Mouse (Mus musculus): ENCODE data around the gene Tenm3. TPM values are rescaled to one million over a fixed set of nuclear protein-coding genes. Genes with fewer than 3 reads are reported as not detected.

Tenm3 gene
- polyA plus RNA-seq, 1 experiment from 2014 or later = 43.7 TPM

DNA sequence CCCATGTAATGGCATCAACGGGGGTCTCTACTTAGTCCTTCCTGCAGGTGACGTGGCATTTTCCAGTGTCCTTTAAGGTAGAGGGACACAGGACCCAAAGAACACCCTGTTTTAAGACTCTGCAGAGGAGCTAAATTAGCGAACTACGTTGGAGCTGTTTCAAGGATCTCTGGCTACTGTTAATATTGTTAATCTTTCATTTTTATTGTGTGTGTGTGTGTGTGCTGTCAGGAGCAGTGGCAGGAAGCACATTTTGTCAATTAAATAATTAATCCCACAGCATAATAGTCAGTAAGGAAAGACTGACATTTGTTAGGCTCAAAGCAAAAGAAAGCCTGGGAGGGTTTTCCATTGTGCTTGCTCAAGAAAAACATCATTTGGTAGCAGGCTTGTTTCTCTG is 172.4 kb downstream of the Tenm3 start:
- H3K27me3 ChIP-seq (ENCODE audit: control insufficient read depth, insufficient read depth, low read length) = no peaks in the 10 kb centered on the region
- WGBS = 77% methylated on average over 4 of the region's 4 CpGs
- no peak overlapping the region for H3K27ac ChIP-seq
- ATAC-seq (ENCODE audit: low FRiP score) = no peak
- no peak for DNase-seq (ENCODE audit: low spot score)
- H3K4me2 ChIP-seq (replicated peaks) = no peak overlapping the region
- no peaks in the 10 kb centered on the region for H3K4me1 ChIP-seq (replicated peaks; ENCODE audit: control insufficient read depth, insufficient read depth, low read length)
- no peaks in the 10 kb centered on the region for H3K9me3 ChIP-seq (ENCODE audit: control insufficient read depth, low read length)
- no peak overlapping the region for H3K4me3 ChIP-seq (replicated peaks; ENCODE audit: low read length)
- H3K9ac ChIP-seq = no peak overlapping the region
- H3K36me3 ChIP-seq (replicated peaks; ENCODE audit: control insufficient read depth, insufficient read depth) = no peaks in the 10 kb centered on the region

- Histone ChIP-seq H3K27ac (no peak overlapping the region), H3K4me3 (replicated peaks; ENCODE audit: low read length) (no peak overlapping the region), H3K36me3 (replicated peaks; ENCODE audit: control insufficient read depth, insufficient read depth) (no peaks in the 10 kb centered on the region), H3K9me3 (ENCODE audit: control insufficient read depth, low read length) (no peaks in the 10 kb centered on the region), H3K9ac (no peak overlapping the region), H3K27me3 (ENCODE audit: control insufficient read depth, insufficient read depth, low read length) (no peaks in the 10 kb centered on the region), H3K4me2 (replicated peaks) (no peak overlapping the region), H3K4me1 (replicated peaks; ENCODE audit: control insufficient read depth, insufficient read depth, low read length) (no peaks in the 10 kb centered on the region)
- ATAC-seq (ENCODE audit: low FRiP score) (no peak), DNase-seq (ENCODE audit: low spot score) (no peak)
- 70% methylated on average over 3 of the region's 3 CpGs for WGBS
These were observed 172.9 kb downstream of the Tenm3 start for GRCm38 (mm10) chr8:48670895-48671294.

GRCm38 (mm10) chr8:48670387-48670786 is 173.4 kb downstream of the Tenm3 start:
- H3K9ac ChIP-seq = no peak overlapping the region
- WGBS = 78% methylated on average over 1 of the region's 1 CpGs
- ATAC-seq (ENCODE audit: low FRiP score) = no peak

DNA sequence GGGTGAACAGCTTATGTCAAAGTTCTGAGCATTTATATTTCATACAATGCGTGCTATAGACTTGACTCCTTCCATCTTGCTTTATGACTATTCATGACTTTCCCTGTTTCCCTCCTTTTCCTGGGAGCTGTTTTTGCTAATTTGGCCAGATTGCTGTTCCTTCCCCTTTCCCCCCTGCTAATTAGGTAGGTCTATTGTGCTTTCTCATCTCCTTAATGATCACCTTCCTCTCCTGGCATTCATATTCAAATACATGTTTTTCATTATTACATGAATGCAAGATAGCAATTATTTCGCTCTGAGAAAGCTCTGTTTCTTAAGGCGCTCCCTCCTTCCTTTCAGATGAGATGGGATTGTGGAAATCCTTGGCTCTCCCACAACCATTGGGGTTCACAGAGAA is 178.6 kb downstream of the Tenm3 start:
- Histone ChIP-seq H3K4me1 (replicated peaks; ENCODE audit: control insufficient read depth, insufficient read depth, low read length) (no peaks in the 10 kb centered on the region), H3K9ac (no peak overlapping the region), H3K4me2 (replicated peaks) (no peak overlapping the region), H3K4me3 (replicated peaks; ENCODE audit: low read length) (no peak overlapping the region), H3K27ac (no peak overlapping the region), H3K36me3 (replicated peaks; ENCODE audit: control insufficient read depth, insufficient read depth) (no peaks in the 10 kb centered on the region), H3K9me3 (ENCODE audit: control insufficient read depth, low read length) (no peaks in the 10 kb centered on the region), H3K27me3 (ENCODE audit: control insufficient read depth, insufficient read depth, low read length) (no peaks in the 10 kb centered on the region)
- DNase-seq (ENCODE audit: low spot score) = no peak
- WGBS = 86% methylated on average over 3 of the region's 3 CpGs
- ATAC-seq (ENCODE audit: low FRiP score) = no peak

More at GRCm38 (mm10) chr8:48670387-48670786, 173.4 kb downstream of the Tenm3 start:
- Histone ChIP-seq H3K4me1 (replicated peaks; ENCODE audit: control insufficient read depth, insufficient read depth, low read length) (no peaks in the 10 kb centered on the region), H3K36me3 (replicated peaks; ENCODE audit: control insufficient read depth, insufficient read depth) (no peaks in the 10 kb centered on the region), H3K4me2 (replicated peaks) (no peak overlapping the region), H3K27me3 (ENCODE audit: control insufficient read depth, insufficient read depth, low read length) (no peaks in the 10 kb centered on the region), H3K27ac (no peak overlapping the region), H3K9me3 (ENCODE audit: control insufficient read depth, low read length) (no peaks in the 10 kb centered on the region), H3K4me3 (replicated peaks; ENCODE audit: low read length) (no peak overlapping the region)
- DNase-seq (ENCODE audit: low spot score) = no peak

DNA sequence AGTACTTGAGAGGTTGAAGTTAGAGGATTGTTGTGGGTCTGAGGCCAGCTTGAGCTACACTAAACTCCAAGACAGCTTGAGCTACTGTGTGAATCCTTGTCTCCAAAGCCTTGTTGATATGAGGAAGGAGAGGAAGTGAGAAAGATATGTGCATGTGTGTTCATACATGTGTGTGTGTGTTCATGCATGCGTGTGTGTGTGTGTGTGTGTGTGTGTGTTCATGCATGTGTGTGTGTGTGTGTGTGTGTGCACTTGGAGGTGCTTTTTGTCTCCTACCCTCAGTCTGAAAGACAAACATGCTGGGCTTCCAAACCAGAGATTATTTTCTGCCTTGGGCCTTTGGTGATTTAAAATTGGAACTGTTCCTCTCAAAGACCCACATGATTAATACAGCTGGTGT is 184.5 kb downstream of the Tenm3 start:
- Histone ChIP-seq H3K36me3 (replicated peaks; ENCODE audit: control insufficient read depth, insufficient read depth) (no peaks in the 10 kb centered on the region), H3K27ac (no peak overlapping the region), H3K9ac (no peak overlapping the region), H3K27me3 (ENCODE audit: control insufficient read depth, insufficient read depth, low read length) (no peaks in the 10 kb centered on the region), H3K4me1 (replicated peaks; ENCODE audit: control insufficient read depth, insufficient read depth, low read length) (no peaks in the 10 kb centered on the region), H3K4me3 (replicated peaks; ENCODE audit: low read length) (no peak overlapping the region), H3K4me2 (replicated peaks) (no peak overlapping the region), H3K9me3 (ENCODE audit: control insufficient read depth, low read length) (no peaks in the 10 kb centered on the region)
- DNase-seq (ENCODE audit: low spot score) = no peak
- no peak for ATAC-seq (ENCODE audit: low FRiP score)
- WGBS = 95% methylated on average over 1 of the region's 1 CpGs

DNA sequence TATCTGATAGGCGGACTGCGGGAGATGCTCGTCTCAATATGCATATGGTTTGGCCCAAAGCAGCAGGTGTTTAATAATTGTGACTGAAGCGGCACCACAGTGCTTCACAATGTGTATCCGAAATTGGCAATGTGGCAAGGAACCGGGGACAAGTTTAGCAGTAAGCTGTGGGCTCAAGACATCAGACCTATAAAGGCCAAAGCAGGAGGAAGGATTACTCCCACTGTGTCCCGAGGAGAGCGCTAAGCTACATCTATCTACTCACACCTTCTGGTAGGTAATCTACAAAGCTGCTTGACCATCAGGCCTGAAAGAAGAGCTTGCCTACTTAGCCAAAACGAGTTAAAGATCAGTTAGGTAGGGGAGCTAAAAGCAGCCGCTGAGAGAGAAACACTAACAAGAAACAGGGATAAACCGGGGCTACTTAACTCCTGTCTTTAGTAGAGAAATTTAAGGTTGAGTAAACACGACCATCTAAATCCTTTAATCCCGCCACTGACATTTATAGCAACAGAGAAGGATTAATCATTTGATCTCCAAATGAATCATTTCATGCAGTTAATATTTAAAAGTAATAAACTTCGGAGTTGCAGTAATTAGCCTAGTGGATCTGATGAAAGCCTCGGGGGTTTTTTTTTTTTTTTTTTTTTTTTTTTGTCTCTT is 188.2 kb downstream of the Tenm3 start:
- Histone ChIP-seq H3K4me2 (replicated peaks) (no peak overlapping the region), H3K27ac (no peak overlapping the region), H3K4me1 (replicated peaks; ENCODE audit: control insufficient read depth, insufficient read depth, low read length) (no peaks in the 10 kb centered on the region), H3K9ac (no peak overlapping the region), H3K36me3 (replicated peaks; ENCODE audit: control insufficient read depth, insufficient read depth) (no peaks in the 10 kb centered on the region), H3K27me3 (ENCODE audit: control insufficient read depth, insufficient read depth, low read length) (no peaks in the 10 kb centered on the region), H3K4me3 (replicated peaks; ENCODE audit: low read length) (no peak overlapping the region), H3K9me3 (ENCODE audit: control insufficient read depth, low read length) (no peaks in the 10 kb centered on the region)
- no peak for DNase-seq (ENCODE audit: low spot score)
- 73% methylated on average over 15 of the region's 15 CpGs for WGBS
- ATAC-seq (ENCODE audit: low FRiP score) = no peak

- 91% methylated on average over 7 of the region's 7 CpGs for WGBS
- H3K4me3 ChIP-seq (replicated peaks; ENCODE audit: low read length) = no peak overlapping the region
- H3K36me3 ChIP-seq (replicated peaks; ENCODE audit: control insufficient read depth, insufficient read depth) = no peaks in the 10 kb centered on the region
- no peak overlapping the region for H3K4me2 ChIP-seq (replicated peaks)
- DNase-seq (ENCODE audit: low spot score) (no peak), ATAC-seq (ENCODE audit: low FRiP score) (no peak)
- H3K9me3 ChIP-seq (ENCODE audit: control insufficient read depth, low read length) = no peaks in the 10 kb centered on the region
- no peak overlapping the region for H3K27ac ChIP-seq
- no peak overlapping the region for H3K9ac ChIP-seq
- H3K27me3 ChIP-seq (ENCODE audit: control insufficient read depth, insufficient read depth, low read length) = no peaks in the 10 kb centered on the region
- H3K4me1 ChIP-seq (replicated peaks; ENCODE audit: control insufficient read depth, insufficient read depth, low read length) = no peaks in the 10 kb centered on the region
These were observed 193.9 kb downstream of the Tenm3 start for GRCm38 (mm10) chr8:48649845-48650244.

DNA sequence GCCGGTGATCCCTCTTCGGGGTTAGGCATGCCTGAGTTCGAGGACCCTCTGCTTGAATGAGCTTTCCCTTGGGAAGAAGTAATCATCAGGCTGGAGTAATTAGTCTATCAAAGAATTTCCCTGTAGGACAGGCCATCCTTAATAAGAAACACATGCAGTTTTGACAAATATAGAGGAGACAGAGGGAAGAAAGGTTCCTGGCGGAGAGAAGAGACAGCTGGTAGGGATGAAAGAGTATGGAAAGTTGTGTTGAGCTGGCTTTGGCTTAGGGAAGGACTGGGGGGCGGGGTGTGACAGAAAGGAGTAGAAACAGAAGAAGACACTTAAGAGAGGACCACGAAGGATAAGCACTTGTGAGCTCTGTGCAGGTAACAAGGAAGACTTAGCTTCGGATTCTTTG is 194.3 kb downstream of the Tenm3 start:
- Histone ChIP-seq H3K4me2 (replicated peaks) (no peak overlapping the region), H3K9ac (no peak overlapping the region), H3K27me3 (ENCODE audit: control insufficient read depth, insufficient read depth, low read length) (no peaks in the 10 kb centered on the region), H3K36me3 (replicated peaks; ENCODE audit: control insufficient read depth, insufficient read depth) (no peaks in the 10 kb centered on the region), H3K4me1 (replicated peaks; ENCODE audit: control insufficient read depth, insufficient read depth, low read length) (no peaks in the 10 kb centered on the region), H3K27ac (no peak overlapping the region), H3K4me3 (replicated peaks; ENCODE audit: low read length) (no peak overlapping the region), H3K9me3 (ENCODE audit: control insufficient read depth, low read length) (no peaks in the 10 kb centered on the region)
- no peak for ATAC-seq (ENCODE audit: low FRiP score)
- 80% methylated on average over 7 of the region's 7 CpGs for WGBS
- DNase-seq (ENCODE audit: low spot score) = no peak

GRCm38 (mm10) chr8:48646110-48646509 is 197.6 kb downstream of the Tenm3 start:
- H3K4me3 ChIP-seq (replicated peaks; ENCODE audit: low read length) = no peak overlapping the region
- H3K4me2 ChIP-seq (replicated peaks) = no peak overlapping the region
- ATAC-seq (ENCODE audit: low FRiP score) (no peak), DNase-seq (ENCODE audit: low spot score) (no peak)
- no peaks in the 10 kb centered on the region for H3K9me3 ChIP-seq (ENCODE audit: control insufficient read depth, low read length)
- H3K4me1 ChIP-seq (replicated peaks; ENCODE audit: control insufficient read depth, insufficient read depth, low read length) = no peaks in the 10 kb centered on the region
- no peaks in the 10 kb centered on the region for H3K27me3 ChIP-seq (ENCODE audit: control insufficient read depth, insufficient read depth, low read length)
- no peak overlapping the region for H3K27ac ChIP-seq
- no peak overlapping the region for H3K9ac ChIP-seq
- WGBS = 79% methylated on average over 18 of the region's 18 CpGs
- no peaks in the 10 kb centered on the region for H3K36me3 ChIP-seq (replicated peaks; ENCODE audit: control insufficient read depth, insufficient read depth)

DNA sequence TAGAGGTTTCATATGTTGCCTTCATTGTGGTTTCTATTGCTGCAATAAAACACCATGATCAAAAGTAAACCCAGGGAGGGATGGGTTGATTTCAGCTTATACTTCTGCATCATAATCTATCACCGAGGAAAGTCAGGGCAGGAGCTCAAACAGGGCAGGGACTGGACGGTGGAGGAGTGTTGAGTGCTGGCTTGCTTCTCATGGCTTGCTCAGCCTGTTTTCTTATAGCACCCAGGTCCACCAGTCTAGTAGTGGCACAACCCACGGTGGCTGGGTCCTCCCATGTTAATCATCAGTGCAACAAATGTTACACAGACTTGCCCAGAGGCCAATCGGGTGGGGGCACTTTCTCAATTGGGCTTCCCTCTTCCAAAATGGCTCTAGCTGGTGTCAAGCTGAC is 205.6 kb downstream of the Tenm3 start:
- 87% methylated on average over 4 of the region's 4 CpGs for WGBS
- no peak overlapping the region for H3K9ac ChIP-seq
- no peak overlapping the region for H3K4me2 ChIP-seq (replicated peaks)
- ATAC-seq (ENCODE audit: low FRiP score) = no peak
- no peak for DNase-seq (ENCODE audit: low spot score)
- H3K4me3 ChIP-seq (replicated peaks; ENCODE audit: low read length) = no peak overlapping the region
- H3K36me3 ChIP-seq (replicated peaks; ENCODE audit: control insufficient read depth, insufficient read depth) = no peaks in the 10 kb centered on the region
- no peak overlapping the region for H3K27ac ChIP-seq
- H3K9me3 ChIP-seq (ENCODE audit: control insufficient read depth, low read length) = no peaks in the 10 kb centered on the region
- H3K27me3 ChIP-seq (ENCODE audit: control insufficient read depth, insufficient read depth, low read length) = no peaks in the 10 kb centered on the region
- no peaks in the 10 kb centered on the region for H3K4me1 ChIP-seq (replicated peaks; ENCODE audit: control insufficient read depth, insufficient read depth, low read length)

All from hindbrain, embryonic 14.5 days (tissue).